Mouse (Mus musculus) liver, adult 2 months (tissue): ENCODE results near the gene Gm10058. TPM values are rescaled to one million over a fixed set of nuclear protein-coding genes. Genes with fewer than 3 reads are reported as not detected.
"Not testable (repeated sequence)": the region's sequence is repeated elsewhere in the genome, so short reads cannot be mapped to it uniquely, and the experiment has no call there.

ENCODE experiments used
- DNase-seq: peaks from one replicate; pipeline ENCODE4 v3.0.0-alpha.2; 2011; ENCODE audit warnings: low read depth, low spot score; ENCODE audit errors: extremely low read depth
- H3K27ac ChIP-seq: fragments of 200-500 bp; replicated peaks from 2 replicates; pipeline ENCODE4 v1.5.1; 2012; ENCODE audit warnings: low read depth, mild to moderate bottlenecking, control low read depth, inconsistent platforms, low read length; ENCODE audit not compliant: insufficient read depth
- H3K27me3 ChIP-seq: fragments of 200-500 bp; 2 replicates; pipeline ENCODE4 v1.6.1; 2012; ENCODE audit warnings: mild to moderate bottlenecking, moderate library complexity, low read length, inconsistent platforms; ENCODE audit not compliant: control insufficient read depth, insufficient read depth
- H3K36me3 ChIP-seq: fragments of 200-500 bp; 2 replicates; pipeline ENCODE4 v1.6.1; 2012; ENCODE audit warnings: low read length, inconsistent platforms; ENCODE audit not compliant: control insufficient read depth, insufficient read depth
- H3K4me1 ChIP-seq: fragments of 200-500 bp; 2 replicates; pipeline ENCODE4 v1.6.1; 2011; ENCODE audit warnings: low read length; ENCODE audit not compliant: control insufficient read depth, insufficient read depth
- H3K4me3 ChIP-seq: fragments of 200-500 bp; 2 replicates; pipeline ENCODE4 v1.5.1; 2011; ENCODE audit warnings: low read depth, mild to moderate bottlenecking, control low read depth, low read length, moderate library complexity; ENCODE audit not compliant: insufficient read depth
- H3K79me2 ChIP-seq: fragments of 200-500 bp; 2 replicates; pipeline ENCODE4 v1.6.1; 2012; ENCODE audit warnings: inconsistent platforms, mild to moderate bottlenecking, low read length, moderate library complexity; ENCODE audit not compliant: control insufficient read depth, insufficient read depth
- H3K9ac ChIP-seq: fragments of 200-500 bp; 2 replicates; pipeline ENCODE4 v1.6.1; 2012; ENCODE audit warnings: low read depth, mild to moderate bottlenecking, control low read depth, inconsistent platforms, low read length
- whole genome bisulfite sequencing: fragments of 180-500 bp; shearing (Covaris S2); methylation state at CpG from one replicate; pipeline ENCODE4 v1.1.7; 2018; 5-methylcytosine and 5-hydroxymethylcytosine counted together
- polyA plus RNA-seq: library from polyadenylated mRNA; depleted of rRNA; stranded (reverse); fragments of >200 nt; gene quantifications from 2 replicates; pipeline ENCODE4 v1.2.3, GENCODE M21; 2012; rRNA removed
- total RNA-seq: library from RNA; depleted of rRNA; stranded (reverse); fragments of >200 nt; gene quantifications from 2 replicates; pipeline ENCODE4 v1.2.3, GENCODE M21; 2014; rRNA removed

Gene Gm10058
- total RNA-seq: not detected in 2 replicates
- polyA plus RNA-seq: not detected in 2 replicates

GRCm38 (mm10) chrX:27946785-27947184 is at the start of gene Gm10058:
Gene Gm10058 (minus strand): TSS chrX:27946885.
- H3K9ac ChIP-seq, H3K27ac ChIP-seq, H3K27me3 ChIP-seq, H3K4me1 ChIP-seq, H3K36me3 ChIP-seq, H3K4me3 ChIP-seq, H3K79me2 ChIP-seq, DNase-seq: not testable (repeated sequence)
- WGBS: no CpG with 5 or more reads among the region's 5 CpGs
